In genomic region chr4:106248272-106248671, GRCm38 (mm10) we compare ENCODE assay signal across 15 mouse cellular contexts.
DNase-seq lines count a peak whose midpoint lies in the region; ATAC-seq and TF ChIP-seq lines count a peak whose summit lies in the region.
"Had no signal": no experiment of that assay in that cellular context is flagged by ENCODE, and none has a peak within 500 bp of the region (broad histone marks: within the 10 kb centered on the region; RNA-seq: fewer than 3 reads in every experiment).

No protein-coding gene starts in this region.

- H3K4me3 ChIP-seq in intestine, embryonic 15.5 days (replicated peaks), result no peak overlapping the region
- H3K4me3 ChIP-seq in intestine, postnatal 0 days (ENCODE audit: low read depth, low read length), result no peak overlapping the region
- H3K4me3 ChIP-seq in MEL (ENCODE audit: control insufficient read depth in 1 of 2, insufficient read depth in 1 of 2, low read depth in 2 of 2, low read length in 2 of 2), result peak overlapping the region; percentile 37 to 40
- peak overlapping the region; percentile 57 for H3K4me3 ChIP-seq in erythroblast, embryonic 14.5 days (replicated peaks)
- H3K4me3 ChIP-seq in liver, embryonic 16.5 days (ENCODE audit: low read depth, low read length), result peak overlapping the region; percentile 19; the same call in 1 of the 2 replicates
- H3K4me3 ChIP-seq: embryonic facial prominence, embryonic 12.5 days; limb, embryonic 15.5 days had no signal

- no peaks in the 10 kb centered on the region for H3K4me1 ChIP-seq in intestine, embryonic 15.5 days (replicated peaks)
- no peaks in the 10 kb centered on the region for H3K4me1 ChIP-seq in intestine, postnatal 0 days (replicated peaks; ENCODE audit: control insufficient read depth, insufficient read depth, low read length)
- peaks cover 17 to 22% of the 10 kb centered on the region in 2 experiments for H3K4me1 ChIP-seq in MEL (ENCODE audit: control insufficient read depth in 1 of 2, insufficient read depth in 2 of 2, low read length in 2 of 2)
- peaks cover 68% of the 10 kb centered on the region for H3K4me1 ChIP-seq in erythroblast, embryonic 14.5 days (ENCODE audit: control insufficient read depth)
- peaks cover 35% of the 10 kb centered on the region for H3K4me1 ChIP-seq in liver, embryonic 16.5 days (ENCODE audit: control insufficient read depth, low read depth, low read length)
- H3K4me1 ChIP-seq: embryonic facial prominence, embryonic 12.5 days; limb, embryonic 15.5 days had no signal

- DNase-seq in MEL (ENCODE audit: low read depth, low spot score), result peak; percentile 50
- no peak for DNase-seq in urinary bladder, adult 18-20 months (ENCODE audit: low spot score in 2 of 2)
- DNase-seq: cerebellum, adult 18-20 months; heart, postnatal 4 days; layer of hippocampus, adult 9-11 months had no signal

- H3K36me3 ChIP-seq in intestine, embryonic 15.5 days, result no peaks in the 10 kb centered on the region
- no peaks in the 10 kb centered on the region for H3K36me3 ChIP-seq in intestine, postnatal 0 days (ENCODE audit: control insufficient read depth, insufficient read depth)
- peaks cover 0 to 23% of the 10 kb centered on the region in 2 experiments; a peak in 2 of 4 replicates for H3K36me3 ChIP-seq in MEL (ENCODE audit: control insufficient read depth in 1 of 2, insufficient read depth in 2 of 2, low read length in 2 of 2)
- H3K36me3 ChIP-seq in erythroblast, embryonic 14.5 days (ENCODE audit: control insufficient read depth), result peaks cover 9% of the 10 kb centered on the region
- H3K36me3 ChIP-seq in liver, embryonic 16.5 days (ENCODE audit: control insufficient read depth, insufficient read depth), result no peaks in the 10 kb centered on the region
- H3K36me3 ChIP-seq: embryonic facial prominence, embryonic 12.5 days; limb, embryonic 15.5 days had no signal

- no peak overlapping the region for H3K9ac ChIP-seq in intestine, embryonic 15.5 days
- no peak overlapping the region for H3K9ac ChIP-seq in intestine, postnatal 0 days (ENCODE audit: low read depth, low read length)
- peak overlapping the region; percentile 56 for H3K9ac ChIP-seq in MEL (ENCODE audit: control insufficient read depth, low read depth, low read length, poor library complexity, severe bottlenecking)
- H3K9ac ChIP-seq in liver, embryonic 16.5 days (ENCODE audit: low read depth, low read length), result peak overlapping the region; percentile 64
- H3K9ac ChIP-seq: embryonic facial prominence, embryonic 12.5 days; limb, embryonic 15.5 days had no signal

- no peak for TF ChIP-seq RAD21 in MEL (IDR thresholded peaks at IDR 0.05; ENCODE audit: low read depth, low read length)

- peak in 1 of 2 experiments; percentile 29; a peak in 1 of 4 replicates for TF ChIP-seq EP300 in MEL (IDR thresholded peaks at IDR 0.05; ENCODE audit: low read depth in 1 of 2, low read length in 2 of 2)

- ATAC-seq in intestine, embryonic 15.5 days, result peak; percentile 79; the same call in 1 of the 2 replicates
- ATAC-seq in intestine, postnatal 0 days, result no peak
- ATAC-seq in liver, embryonic 16.5 days (ENCODE audit: low read depth), result peak; percentile 96
- no peak for ATAC-seq in granulocyte monocyte progenitor cell, adult 5-6 weeks (replicated peaks; ENCODE audit: poor library complexity, severe bottlenecking)
- ATAC-seq: midbrain, embryonic 16.5 days had no signal

- H3K4me2 ChIP-seq in intestine, embryonic 15.5 days (replicated peaks), result no peak overlapping the region
- no peak overlapping the region for H3K4me2 ChIP-seq in intestine, postnatal 0 days (replicated peaks; ENCODE audit: low read depth)
- peak overlapping the region; percentile 59 for H3K4me2 ChIP-seq in liver, embryonic 16.5 days (ENCODE audit: low read depth, low read length)
- H3K4me2 ChIP-seq: embryonic facial prominence, embryonic 12.5 days; limb, embryonic 15.5 days had no signal

- H3K27me3 ChIP-seq in intestine, embryonic 15.5 days (replicated peaks), result no peaks in the 10 kb centered on the region
- H3K27me3 ChIP-seq in intestine, postnatal 0 days (replicated peaks; ENCODE audit: control insufficient read depth, insufficient read depth, low read length), result no peaks in the 10 kb centered on the region
- H3K27me3 ChIP-seq in MEL (ENCODE audit: control insufficient read depth in 1 of 2, insufficient read depth in 2 of 2, low read length in 2 of 2), result no peaks in the 10 kb centered on the region
- H3K27me3 ChIP-seq in erythroblast, embryonic 14.5 days (ENCODE audit: control insufficient read depth), result no peaks in the 10 kb centered on the region
- no peaks in the 10 kb centered on the region for H3K27me3 ChIP-seq in liver, embryonic 16.5 days (ENCODE audit: control insufficient read depth, insufficient read depth, low read depth, low read length)
- H3K27me3 ChIP-seq: embryonic facial prominence, embryonic 12.5 days; limb, embryonic 15.5 days had no signal

- no peaks in the 10 kb centered on the region for H3K79me2 ChIP-seq in MEL (ENCODE audit: control insufficient read depth, insufficient read depth, low read length, poor library complexity)

- no peak for TF ChIP-seq POLR2A in MEL (IDR thresholded peaks at IDR 0.05; ENCODE audit: control insufficient read depth in 1 of 2, insufficient read depth in 1 of 2, low read depth in 1 of 2, low read length in 2 of 2, poor library complexity in 1 of 2)

- 93% methylated on average over 8 of the region's 8 CpGs for WGBS in intestine, embryonic 15.5 days
- WGBS in intestine, postnatal 0 days, result 89% methylated on average over 8 of the region's 8 CpGs
- 34% methylated on average over 8 of the region's 8 CpGs for WGBS in liver, embryonic 16.5 days (ENCODE audit: insufficient replicate concordance)

- no peaks in the 10 kb centered on the region for H3K9me3 ChIP-seq in intestine, embryonic 15.5 days
- H3K9me3 ChIP-seq in intestine, postnatal 0 days (ENCODE audit: control insufficient read depth), result no peaks in the 10 kb centered on the region
- no peaks in the 10 kb centered on the region for H3K9me3 ChIP-seq in MEL (replicated peaks; ENCODE audit: insufficient read depth, low read length)
- H3K9me3 ChIP-seq in erythroblast, embryonic 14.5 days (ENCODE audit: control insufficient read depth, low read length), result peaks cover 13% of the 10 kb centered on the region
- H3K9me3 ChIP-seq in liver, embryonic 16.5 days (replicated peaks; ENCODE audit: control insufficient read depth, low read length), result 0 out of 2 replicates have a peak, but pooled peaks cover 2% of the 10 kb centered on the region
- H3K9me3 ChIP-seq: embryonic facial prominence, embryonic 12.5 days; limb, embryonic 15.5 days had no signal

- no peak for TF ChIP-seq CTCF in intestine, postnatal 0 days (IDR thresholded peaks at IDR 0.05; ENCODE audit: low read depth)
- TF ChIP-seq CTCF in MEL (IDR thresholded peaks at IDR 0.05 in 2 of 3, conservative IDR thresholded peaks at IDR 0.05 in 1 of 3; ENCODE audit: control insufficient read depth in 1 of 3, insufficient read depth in 1 of 3, low read depth in 2 of 3, low read length in 3 of 3, poor library complexity in 1 of 3, severe bottlenecking in 1 of 3), result no peak

- no peak overlapping the region for H3K27ac ChIP-seq in intestine, embryonic 15.5 days
- H3K27ac ChIP-seq in intestine, postnatal 0 days (ENCODE audit: low read depth, low read length), result no peak overlapping the region
- peak overlapping the region; percentile 71 for H3K27ac ChIP-seq in MEL (ENCODE audit: control insufficient read depth, low read depth, low read length)
- H3K27ac ChIP-seq in liver, embryonic 16.5 days (ENCODE audit: low read length), result peak overlapping the region; percentile 99
- H3K27ac ChIP-seq: embryonic facial prominence, embryonic 12.5 days; kidney, postnatal 0 days; limb, embryonic 15.5 days; macrophage had no signal

TF ChIP-seq in MEL, 35 proteins besides CTCF, POLR2A, EP300 and RAD21:
- TF ChIP-seq ELF1 (IDR thresholded peaks at IDR 0.05; ENCODE audit: low read depth, low read length) (no peak), ZNF384 (IDR thresholded peaks at IDR 0.05; ENCODE audit: low read depth, low read length) (no peak), SMC3 (IDR thresholded peaks at IDR 0.05; ENCODE audit: low read depth, low read length) (no peak), USF2 (IDR thresholded peaks at IDR 0.05; ENCODE audit: borderline replicate concordance in 1 of 2, insufficient read depth in 1 of 2, low read depth in 1 of 2, low read length in 2 of 2) (no peak), CHD1 (IDR thresholded peaks at IDR 0.05; ENCODE audit: low read depth, low read length) (no peak), MAFK (IDR thresholded peaks at IDR 0.05; ENCODE audit: borderline replicate concordance, low read depth, low read length) (no peak), GATA1 (IDR thresholded peaks at IDR 0.05; ENCODE audit: low read depth, low read length) (no peak), ZMIZ1 (IDR thresholded peaks at IDR 0.05; ENCODE audit: low read depth, low read length) (no peak), NELFE (IDR thresholded peaks at IDR 0.05; ENCODE audit: low read depth, low read length) (no peak), POLR2AphosphoS2 (IDR thresholded peaks at IDR 0.05; ENCODE audit: low read length) (no peak), POLR2AphosphoS5 (IDR thresholded peaks at IDR 0.05; ENCODE audit: borderline replicate concordance, low read depth, low read length) (no peak)

Comparison
In these comparisons a context has a peak if more than half of its experiments do, and no peak if none do; other contexts are left out.
1. ATAC-seq: peak in intestine, embryonic 15.5 days (single experiment) and liver, embryonic 16.5 days (single experiment); none in intestine, postnatal 0 days (single experiment) and granulocyte monocyte progenitor cell, adult 5-6 weeks (single experiment).
2. H3K27ac ChIP-seq: peak in MEL (single experiment) and liver, embryonic 16.5 days (single experiment); none in intestine, embryonic 15.5 days (single experiment) and intestine, postnatal 0 days (single experiment).
3. H3K4me3 ChIP-seq: peak in MEL (2 of 2), erythroblast, embryonic 14.5 days (single experiment) and liver, embryonic 16.5 days (single experiment); none in intestine, embryonic 15.5 days (single experiment) and intestine, postnatal 0 days (single experiment).
4. H3K9ac ChIP-seq: peak in MEL (single experiment) and liver, embryonic 16.5 days (single experiment); none in intestine, embryonic 15.5 days (single experiment) and intestine, postnatal 0 days (single experiment).